In genomic region chr1:165248842-165249241, GRCm38 (mm10) we compare ENCODE assay signal across 19 mouse cellular contexts.
"Had no signal": no experiment of that assay in that cellular context is flagged by ENCODE, and none has a peak within 500 bp of the region (broad histone marks: within the 10 kb centered on the region; RNA-seq: fewer than 3 reads in every experiment).

No protein-coding gene starts in this region.

- H3K9ac ChIP-seq: lung, embryonic 14.5 days; midbrain, embryonic 12.5 days; neural tube, embryonic 13.5 days; neural tube, embryonic 15.5 days had no signal

- ATAC-seq: midbrain, embryonic 16.5 days had no signal

- H3K27ac ChIP-seq: midbrain, embryonic 10.5 days; midbrain, embryonic 12.5 days; neural tube, embryonic 13.5 days; neural tube, embryonic 15.5 days had no signal

- H3K36me3 ChIP-seq: midbrain, embryonic 10.5 days; midbrain, embryonic 12.5 days; neural tube, embryonic 13.5 days; neural tube, embryonic 15.5 days had no signal

- DNase-seq: lung, adult 18-20 months; lung, embryonic 14.5 days; lung, postnatal 10 days; lung, postnatal 4 days; midbrain, embryonic 14.5 days; right cerebral cortex, adult 18-20 months; right cerebral cortex, postnatal 25 days; right cerebral cortex, postnatal 4 days; spleen, adult 18-20 months; thymus, adult 18-20 months; thymus, postnatal 14 days; thymus, postnatal 36 days had no signal

- H3K9me3 ChIP-seq: midbrain, embryonic 10.5 days; midbrain, embryonic 12.5 days; neural tube, embryonic 13.5 days; neural tube, embryonic 15.5 days had no signal

- H3K4me1 ChIP-seq: midbrain, embryonic 10.5 days; midbrain, embryonic 12.5 days; neural tube, embryonic 13.5 days; neural tube, embryonic 15.5 days had no signal

- H3K27me3 ChIP-seq: midbrain, embryonic 12.5 days; neural tube, embryonic 13.5 days; neural tube, embryonic 15.5 days had no signal

- H3K4me3 ChIP-seq: megakaryocyte, embryonic 14.5 days; midbrain, embryonic 10.5 days; midbrain, embryonic 12.5 days; myocyte; neural tube, embryonic 13.5 days; neural tube, embryonic 15.5 days had no signal
